Mouse (Mus musculus) hindlimb bud, embryonic 11.5 days (tissue): ENCODE results near the gene Abhd16a.

ENCODE experiments used
- DNase-seq: peaks from one replicate; pipeline ENCODE4 v3.0.0-alpha.2; 2012; ENCODE audit warnings: low read depth, low spot score; ENCODE audit errors: extremely low spot score

Gene Abhd16a

GRCm38 (mm10) chr17:35088825-35089644 is at the start of gene Abhd16a:
Gene Abhd16a, plus strand, starts transcription at chr17:35089263.
- peak; percentile 60 for DNase-seq

GRCm38 (mm10) chr17:35043794-35044193 is 45.3 kb upstream of the Abhd16a start:
- DNase-seq: no peak

GRCm38 (mm10) chr17:35044904-35045806 is 43.9 kb upstream of the Abhd16a start:
- DNase-seq: no peak

- DNase-seq: no peak
Observed at GRCm38 (mm10) chr17:35045807-35046680, 43.0 kb upstream of the Abhd16a start.

- peak; percentile 99 for DNase-seq
Observed at GRCm38 (mm10) chr17:35046681-35047455, 42.2 kb upstream of the Abhd16a start, which contains the start of gene Msh5. Gene Msh5, minus strand, starts transcription at chr17:35046745.

GRCm38 (mm10) chr17:35047688-35048087 is 41.4 kb upstream of the Abhd16a start:
- no peak for DNase-seq

- DNase-seq: no peak
Observed at GRCm38 (mm10) chr17:35048149-35048931, 40.7 kb upstream of the Abhd16a start.

- DNase-seq: no peak
Observed at GRCm38 (mm10) chr17:35048932-35049440, 40.1 kb upstream of the Abhd16a start.

GRCm38 (mm10) chr17:35049561-35050016 is 39.5 kb upstream of the Abhd16a start, which contains the start of gene Clic1:
Gene Clic1, plus strand, starts transcription at chr17:35049966.
- DNase-seq: no peak

- no peak for DNase-seq
Observed at GRCm38 (mm10) chr17:35050126-35050750, 38.8 kb upstream of the Abhd16a start.

GRCm38 (mm10) chr17:35051156-35052086 is 37.6 kb upstream of the Abhd16a start:
- DNase-seq: no peak

GRCm38 (mm10) chr17:35052271-35052798 is 36.7 kb upstream of the Abhd16a start:
- no peak for DNase-seq

GRCm38 (mm10) chr17:35055691-35056495 is 33.2 kb upstream of the Abhd16a start:
- DNase-seq: no peak

- DNase-seq: no peak
Observed at GRCm38 (mm10) chr17:35057090-35057489, 32.0 kb upstream of the Abhd16a start.

- no peak for DNase-seq
Observed at GRCm38 (mm10) chr17:35058316-35058715, 30.7 kb upstream of the Abhd16a start.
